Mouse (Mus musculus): ENCODE data around the gene Btn1a1.

The Btn1a1 gene

DNA sequence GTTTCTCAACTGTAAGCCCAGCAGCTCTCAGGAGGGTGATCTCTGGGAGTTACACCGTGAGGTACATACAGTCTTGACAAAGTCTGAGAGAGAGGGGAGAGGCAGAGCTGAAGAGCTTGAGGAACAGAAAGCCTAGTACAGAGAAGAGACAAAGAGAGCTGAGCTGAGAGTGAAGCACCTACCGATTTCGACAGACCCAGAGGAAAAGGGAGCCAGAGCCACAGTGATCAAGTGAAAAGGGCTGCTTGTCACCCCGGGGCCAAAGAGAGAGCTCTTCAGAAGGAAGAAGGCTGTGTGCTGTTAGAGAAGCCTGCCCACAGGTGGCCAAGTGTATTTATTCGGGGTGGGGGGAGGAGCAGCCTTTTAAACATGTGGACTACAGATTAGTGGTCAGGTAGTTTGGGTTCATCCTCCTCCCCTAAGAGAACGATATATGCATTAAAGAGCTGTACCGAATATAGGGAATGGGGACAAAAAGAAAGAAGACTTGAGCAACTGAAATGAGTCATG is at the start of gene Btn1a1:
Gene Btn1a1 (minus strand): TSS at position 302 of the 510 bp plus-strand sequence.
- DNase-seq (ENCODE audit: low spot score), result peak; percentile 25

DNA sequence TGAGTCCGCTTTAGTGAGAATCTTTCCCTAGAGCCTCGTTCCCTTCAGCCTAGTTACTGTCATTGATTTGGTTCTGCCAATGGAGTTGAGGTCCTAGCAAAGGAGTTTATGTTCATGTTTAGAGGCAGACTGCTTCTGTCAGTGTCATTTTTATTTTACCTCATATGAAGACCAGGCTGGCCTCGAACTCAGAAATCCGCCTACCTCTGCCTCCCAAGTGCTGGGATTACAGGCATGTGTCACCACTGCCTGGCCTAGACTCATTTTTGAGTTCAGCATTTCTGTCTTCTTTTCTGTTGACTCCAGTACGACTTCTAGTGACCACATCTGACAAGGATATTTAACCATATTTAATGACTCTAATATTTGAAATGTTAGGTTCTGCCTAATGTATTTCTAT is 49.6 kb upstream of the Btn1a1 start:
- no peak for DNase-seq (ENCODE audit: low spot score)

DNA sequence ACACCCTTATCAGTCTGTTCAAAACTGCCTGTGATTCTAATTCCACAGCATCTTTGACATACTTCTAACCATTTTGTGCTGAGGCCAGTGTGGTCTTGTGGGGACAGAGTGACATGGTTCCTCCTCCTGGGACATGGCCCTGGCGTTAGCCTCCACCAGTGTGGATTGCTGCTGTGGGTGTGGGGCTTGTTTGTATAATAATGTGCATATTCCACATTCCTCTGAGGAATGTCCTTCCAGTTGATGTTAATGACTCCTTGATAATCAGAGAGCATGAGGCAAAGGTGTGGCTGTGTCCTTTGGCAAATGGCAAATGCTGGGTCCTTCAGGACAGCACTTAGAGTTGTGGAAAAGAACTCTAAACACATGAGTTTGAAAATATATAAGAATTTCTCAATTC is 47.8 kb upstream of the Btn1a1 start:
- no peak for DNase-seq (ENCODE audit: low spot score)

DNA sequence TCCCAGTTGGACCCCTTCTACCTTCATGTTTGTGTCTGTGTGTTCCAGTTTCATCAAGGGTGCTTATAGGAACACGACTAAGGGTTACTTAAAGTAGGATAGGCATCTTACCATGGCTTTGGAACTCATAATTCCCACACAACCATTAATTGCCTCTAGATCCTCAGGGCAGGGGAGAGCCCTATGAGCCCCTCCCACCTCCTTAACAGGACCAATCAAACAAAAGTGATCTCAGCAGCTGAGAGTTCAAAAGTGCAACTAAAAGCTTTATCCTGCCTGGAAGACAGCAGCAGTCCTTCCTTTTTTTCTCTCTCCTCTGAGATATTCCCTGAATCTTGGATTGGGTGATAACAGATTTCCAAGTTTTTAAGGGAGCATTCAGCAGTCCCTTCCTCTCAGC is 44.4 kb upstream of the Btn1a1 start:
- DNase-seq (ENCODE audit: low spot score), result peak; percentile 55

DNA sequence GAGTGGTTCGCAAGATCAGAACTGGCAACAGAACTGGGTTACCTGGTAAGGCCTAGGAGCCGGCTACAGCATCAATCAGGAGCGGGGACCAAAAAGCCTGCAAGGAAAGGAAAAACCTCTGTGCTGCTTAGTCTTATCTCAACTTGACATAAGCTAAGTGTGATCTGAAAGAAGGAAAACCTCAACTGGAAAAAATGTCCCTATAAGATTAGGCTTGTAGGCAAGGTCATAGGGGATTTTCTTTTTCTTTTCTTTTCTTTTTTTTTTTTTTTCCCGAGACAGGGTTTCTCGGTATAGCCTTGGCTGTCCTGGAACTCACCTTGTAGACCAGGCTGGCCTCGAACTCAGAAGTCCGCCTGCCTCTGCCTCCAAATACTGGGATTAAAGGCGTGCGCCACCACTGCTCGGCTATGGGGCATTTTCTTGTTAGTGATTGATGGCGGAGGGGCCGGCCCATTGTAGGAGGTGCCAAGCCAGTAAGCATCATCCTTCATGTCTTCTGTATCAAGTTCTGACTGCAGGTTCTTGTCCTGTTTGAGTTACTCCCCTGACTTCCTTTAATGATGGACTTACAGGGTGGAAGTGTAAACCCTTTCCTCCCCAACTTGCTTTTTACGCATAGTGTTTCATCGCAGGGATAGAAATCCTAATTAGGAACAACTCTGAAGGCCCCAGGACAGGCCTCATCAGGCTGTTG is 41.3 kb upstream of the Btn1a1 start:
- peak; percentile 81 for DNase-seq (ENCODE audit: low spot score)

DNA sequence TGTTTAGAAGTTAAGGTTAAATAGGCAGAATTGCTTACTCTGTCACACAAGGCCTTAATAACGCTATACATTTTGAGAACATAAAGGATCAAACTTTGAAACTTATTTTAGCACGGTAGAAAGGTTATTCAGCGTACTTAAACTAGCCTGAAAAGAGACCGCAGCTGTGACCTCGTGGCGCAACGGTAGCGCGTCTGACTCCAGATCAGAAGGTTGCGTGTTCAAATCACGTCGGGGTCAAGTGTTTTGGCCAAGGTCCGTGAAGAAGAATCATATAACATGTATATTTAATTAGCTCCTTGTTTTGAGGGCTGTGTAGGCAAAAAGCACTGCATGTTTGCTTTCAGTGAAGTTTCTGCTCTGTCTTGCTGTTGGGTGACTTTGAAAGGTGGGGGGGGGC is 40.6 kb upstream of the Btn1a1 start:
- DNase-seq (ENCODE audit: low spot score), result peak; percentile 87

DNA sequence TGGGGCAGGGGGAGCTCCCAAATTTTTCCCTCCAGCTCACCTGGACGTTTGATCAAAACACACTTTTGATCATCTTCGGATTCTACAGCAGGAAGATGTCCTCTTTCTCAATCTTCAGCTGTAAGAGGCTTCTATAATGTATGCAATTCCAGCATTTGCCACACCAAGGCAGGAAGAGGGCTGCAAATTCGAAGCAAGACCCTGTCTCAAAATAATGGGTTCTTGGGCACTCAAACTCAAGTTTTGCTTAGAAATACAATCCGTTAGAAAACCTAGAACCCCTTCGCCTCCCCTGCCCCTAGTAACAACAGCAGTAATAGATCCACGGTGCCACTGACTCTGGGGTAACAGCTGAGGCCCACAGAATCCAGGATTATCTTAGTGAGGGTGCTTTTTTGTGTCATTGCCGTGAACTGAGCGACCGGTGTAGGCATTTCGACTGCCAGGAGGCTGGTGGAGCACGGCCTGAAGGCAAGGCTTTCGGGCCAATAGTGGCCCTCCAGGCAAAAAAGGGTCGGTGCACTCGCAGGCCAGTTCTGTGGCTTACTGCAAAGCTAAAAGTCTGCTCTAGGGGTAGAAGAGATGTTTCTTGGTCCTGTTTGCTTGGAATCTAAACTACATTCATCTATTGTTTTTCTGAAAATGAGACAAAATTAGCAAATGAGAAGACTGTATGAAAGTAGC is 40.1 kb upstream of the Btn1a1 start:
- peak; percentile 63 for DNase-seq (ENCODE audit: low spot score)

DNA sequence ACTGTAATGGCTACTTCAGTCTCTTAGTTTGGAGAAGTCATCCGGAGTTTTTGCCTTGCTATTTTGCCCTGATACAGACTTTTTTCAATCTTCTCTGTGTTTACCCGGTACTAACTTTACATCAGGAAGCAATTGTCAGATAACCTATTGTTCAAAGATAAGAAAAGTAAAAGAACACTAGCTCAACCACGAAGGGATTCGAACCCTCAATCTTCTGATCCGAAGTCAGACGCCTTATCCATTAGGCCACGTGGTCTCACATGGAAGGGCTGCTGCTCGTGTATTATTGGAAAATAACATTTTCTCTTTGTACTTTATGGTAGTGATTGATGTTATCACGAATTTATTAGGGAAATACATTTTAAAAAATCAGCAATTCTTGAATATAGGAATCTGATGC is 38.1 kb upstream of the Btn1a1 start:
- DNase-seq (ENCODE audit: low spot score), result peak; percentile 92

DNA sequence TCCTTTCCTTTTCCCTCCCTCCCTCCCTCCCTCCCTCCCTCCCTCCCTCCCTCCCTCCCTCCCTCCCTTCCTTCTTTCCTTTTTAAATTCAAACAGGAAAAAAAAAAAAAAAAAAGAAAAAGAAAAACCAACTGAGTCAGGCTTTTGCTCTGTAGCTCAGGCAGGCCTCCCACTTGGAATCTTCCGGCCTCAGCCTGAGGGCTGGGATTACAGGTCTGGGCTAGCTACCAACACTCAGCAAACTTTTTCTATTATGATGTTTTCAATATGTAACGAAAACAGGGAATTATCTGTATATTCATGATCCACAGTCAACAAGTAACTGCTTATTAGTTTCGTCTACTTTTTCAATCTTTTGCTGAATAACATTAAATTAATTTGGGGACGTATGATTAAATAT is 37.2 kb upstream of the Btn1a1 start:
- DNase-seq (ENCODE audit: low spot score), result no peak

DNA sequence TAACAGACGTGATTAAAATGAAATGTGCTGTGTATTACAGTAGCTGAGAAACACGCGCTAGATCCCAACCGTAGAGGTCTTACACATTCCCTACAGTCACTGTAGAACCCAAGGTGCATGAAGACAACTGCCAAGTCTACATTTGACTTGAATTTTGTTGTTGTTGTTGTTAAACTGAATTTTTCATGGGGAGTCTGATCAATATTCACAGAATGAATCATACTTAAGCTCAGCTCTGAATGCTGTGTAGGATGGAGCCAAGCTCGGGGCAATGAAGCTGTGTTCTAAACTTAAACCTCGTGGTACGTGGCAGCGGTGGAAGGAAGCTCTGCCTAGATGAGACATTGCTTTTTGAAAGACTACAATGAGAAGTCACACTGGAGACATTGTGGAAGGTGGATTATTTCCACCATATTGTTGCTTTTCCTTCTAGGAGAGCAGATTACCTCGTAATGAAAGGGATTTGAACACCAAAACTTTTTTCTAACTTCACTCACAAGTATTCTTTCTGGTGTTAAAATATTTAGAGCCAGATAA is 36.4 kb upstream of the Btn1a1 start:
- peak; percentile 32 for DNase-seq (ENCODE audit: low spot score)

DNA sequence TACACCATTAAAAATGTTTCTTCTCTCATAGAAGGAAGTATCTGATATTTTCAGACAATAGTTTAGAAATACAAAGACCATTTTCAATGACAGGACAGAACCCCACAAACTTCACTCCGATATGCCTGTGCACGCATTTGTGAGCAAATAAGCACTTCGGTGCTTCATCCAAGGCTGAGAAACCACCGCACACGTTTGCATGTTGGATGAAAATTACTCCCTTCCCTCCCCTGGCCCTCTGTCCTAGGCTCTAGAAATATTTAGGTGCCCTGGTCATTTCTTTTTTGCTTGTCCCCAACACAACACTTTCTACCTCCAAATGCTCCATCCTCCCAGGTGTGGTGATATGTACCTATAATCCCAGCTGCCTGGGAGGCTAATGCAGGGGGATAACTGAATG is 35.8 kb upstream of the Btn1a1 start:
- no peak for DNase-seq (ENCODE audit: low spot score)

DNA sequence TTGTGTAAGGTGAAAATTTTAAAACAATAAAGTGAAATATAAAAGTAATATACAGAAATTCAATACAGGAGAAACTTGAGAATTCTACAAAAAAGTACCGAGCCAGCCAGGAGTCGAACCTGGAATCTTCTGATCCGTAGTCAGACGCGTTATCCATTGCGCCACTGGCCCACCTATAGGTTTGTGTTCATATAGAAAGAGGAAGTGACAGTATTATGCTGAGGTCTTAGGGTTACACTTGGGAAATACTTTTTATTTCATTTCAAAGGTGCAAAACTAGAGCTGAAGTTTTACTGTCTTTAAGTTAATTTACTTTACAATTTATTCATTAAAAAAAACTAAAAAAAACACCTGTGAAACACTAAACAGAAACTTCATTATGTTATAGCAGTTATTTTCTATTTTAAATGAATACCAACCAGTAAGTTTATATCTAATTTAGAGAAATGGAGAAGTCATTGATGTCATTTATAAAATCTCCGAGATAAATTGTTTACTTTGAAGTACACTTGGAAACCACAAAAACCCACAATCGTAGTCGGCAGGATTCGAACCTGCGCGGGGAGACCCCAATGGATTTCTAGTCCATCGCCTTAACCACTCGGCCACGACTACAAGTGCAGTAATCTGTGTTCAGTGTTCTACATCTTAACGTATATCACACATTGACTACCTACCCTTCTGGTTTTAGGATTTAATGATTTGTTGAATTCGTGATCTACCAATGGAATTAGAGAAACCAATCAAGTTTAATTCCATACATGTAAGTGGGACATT is 34.9 kb upstream of the Btn1a1 start:
- DNase-seq (ENCODE audit: low spot score), result peak; percentile 92

DNA sequence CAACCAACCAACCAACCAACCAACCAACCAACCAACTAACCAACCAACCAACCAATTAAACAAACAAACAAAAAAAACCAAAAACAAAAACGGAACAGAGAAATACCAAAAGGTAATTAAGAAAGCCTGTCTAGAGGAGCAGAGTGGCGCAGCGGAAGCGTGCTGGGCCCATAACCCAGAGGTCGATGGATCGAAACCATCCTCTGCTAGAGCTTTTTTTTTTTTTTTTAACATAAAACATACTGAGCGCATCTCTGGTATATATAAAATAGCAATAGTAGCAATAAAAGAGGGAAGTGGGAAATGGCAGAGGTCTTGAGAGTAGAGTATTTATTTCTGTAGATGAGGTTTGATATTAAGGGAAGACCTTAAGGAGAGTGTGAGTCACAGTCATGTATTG is 34.2 kb upstream of the Btn1a1 start:
- DNase-seq (ENCODE audit: low spot score), result no peak

DNA sequence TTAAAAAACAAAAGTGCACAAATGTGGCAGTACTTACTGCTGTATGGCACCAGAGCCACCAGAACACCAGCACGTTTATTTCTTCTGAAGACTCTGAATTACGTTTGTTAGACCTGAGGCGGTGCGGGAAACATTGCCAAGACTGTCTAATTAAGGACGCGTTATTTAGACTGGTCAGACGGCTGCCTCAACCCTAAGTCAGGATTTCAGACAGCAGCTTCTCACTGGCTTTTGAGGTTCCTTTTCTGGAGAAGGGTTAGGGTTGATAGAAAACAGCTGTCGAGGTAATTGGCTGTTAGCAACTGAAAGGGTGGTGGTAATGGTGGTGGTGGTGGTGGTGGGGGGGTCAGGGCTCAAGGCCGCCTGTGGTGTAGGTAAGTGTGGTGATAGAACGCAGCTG is 33.0 kb upstream of the Btn1a1 start:
- peak; percentile 64 for DNase-seq (ENCODE audit: low spot score)

DNA sequence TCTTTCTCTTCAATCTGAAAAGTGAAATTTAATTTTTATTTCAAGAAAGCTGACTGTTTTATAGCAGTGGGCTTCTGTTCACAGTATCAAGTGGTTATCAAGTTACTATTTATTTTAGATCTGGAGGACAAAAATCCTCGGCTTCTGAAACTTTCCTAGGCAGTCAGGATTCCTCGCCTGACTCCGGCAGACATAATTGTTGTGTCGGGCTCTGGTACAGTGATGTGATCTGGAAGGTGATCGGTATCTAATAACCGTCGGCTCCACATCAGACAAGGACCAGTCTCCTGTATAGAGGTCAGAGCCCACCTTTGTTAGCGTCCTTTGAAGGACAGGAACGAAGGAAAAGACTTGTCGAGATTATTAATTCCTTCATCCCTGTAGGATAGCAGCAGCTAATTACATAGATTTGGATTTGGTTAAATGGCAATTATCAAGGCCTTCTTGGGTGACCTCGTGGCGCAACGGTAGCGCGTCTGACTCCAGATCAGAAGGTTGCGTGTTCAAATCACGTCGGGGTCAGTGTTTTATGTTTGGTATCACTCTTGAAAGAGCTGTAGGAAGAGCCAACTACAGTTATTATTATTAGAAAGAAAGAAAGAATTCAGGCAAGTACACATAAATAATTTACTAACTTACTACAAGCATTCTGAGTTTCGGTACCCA is 32.1 kb upstream of the Btn1a1 start:
- DNase-seq (ENCODE audit: low spot score), result peak; percentile 85

DNA sequence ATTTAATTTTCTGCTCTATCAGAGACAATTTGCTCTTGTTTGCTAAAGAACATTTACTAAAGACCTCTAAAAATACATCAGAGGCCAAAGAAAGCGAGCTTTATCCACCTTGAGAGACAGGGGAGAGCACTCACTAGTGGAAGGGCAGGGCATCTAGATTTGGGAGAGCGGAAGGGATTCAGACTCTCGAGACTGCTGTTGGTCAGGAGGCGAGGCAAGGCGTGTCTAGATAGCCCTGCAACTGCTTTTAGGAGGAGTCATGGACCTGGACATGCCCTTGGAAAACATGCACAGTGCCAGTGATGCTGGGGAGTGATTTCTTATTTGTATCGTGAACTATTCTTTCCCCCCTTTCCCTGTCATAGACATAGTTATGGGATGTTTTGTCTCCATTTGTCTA is 29.8 kb upstream of the Btn1a1 start:
- DNase-seq (ENCODE audit: low spot score), result no peak

DNA sequence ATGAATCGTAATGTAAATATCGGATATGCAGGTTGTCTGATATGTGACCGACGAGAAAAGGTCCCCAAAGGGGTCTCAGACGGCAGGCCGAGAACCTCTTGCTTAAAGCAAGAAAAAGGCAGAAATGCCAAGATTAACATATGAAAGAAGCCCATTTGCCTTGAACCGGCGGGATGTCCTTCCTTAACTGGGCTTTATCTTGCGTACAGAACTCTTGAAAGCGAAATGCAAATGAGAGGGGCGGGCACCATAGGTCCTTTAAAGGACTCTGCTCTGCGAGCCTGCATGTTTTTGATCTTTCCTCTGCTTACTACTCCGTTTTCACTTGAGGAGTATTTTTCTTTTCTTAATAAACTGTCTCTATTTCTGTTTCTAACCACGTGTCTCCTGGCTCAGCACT is 26.3 kb upstream of the Btn1a1 start:
- peak; percentile 61 for DNase-seq (ENCODE audit: low spot score)

DNA sequence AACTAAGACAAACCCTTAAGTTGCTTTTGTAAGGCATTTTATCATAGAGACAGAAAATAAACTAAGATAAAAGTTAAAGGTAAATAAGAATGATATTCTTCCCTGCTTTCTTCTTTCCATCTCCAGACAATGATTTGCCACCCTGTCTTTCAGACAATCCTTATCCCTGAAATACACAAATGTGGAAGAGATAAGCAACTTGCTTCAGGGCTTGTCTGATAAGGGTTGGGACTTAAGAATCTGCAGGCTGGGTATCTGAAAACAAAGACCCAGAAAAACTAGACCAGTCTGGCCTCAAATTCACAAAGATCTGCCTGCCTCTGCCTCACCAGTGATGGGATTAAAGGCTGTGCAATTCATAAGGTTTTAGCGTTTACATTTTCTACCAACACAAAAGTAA is 25.6 kb upstream of the Btn1a1 start:
- no peak for DNase-seq (ENCODE audit: low spot score)

DNA sequence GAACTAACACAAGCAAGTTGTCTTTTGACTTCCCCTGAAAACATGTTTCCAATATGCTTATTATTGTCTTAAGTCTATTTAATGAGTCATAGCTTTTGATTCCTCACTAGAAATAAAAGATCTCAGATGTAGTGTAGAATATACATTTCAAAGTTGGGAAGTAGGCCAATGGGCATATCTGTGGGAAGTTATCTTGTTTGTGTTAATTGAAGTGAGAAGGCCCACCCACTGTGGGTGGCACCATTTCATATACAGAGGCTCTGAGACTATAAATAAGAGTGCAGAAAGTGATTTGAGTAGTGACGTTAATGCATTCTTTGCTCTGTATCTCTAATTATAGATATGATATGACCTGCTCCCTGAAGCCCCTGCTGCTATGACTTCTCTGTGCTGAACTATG is 25.2 kb upstream of the Btn1a1 start:
- no peak for DNase-seq (ENCODE audit: low spot score)

DNA sequence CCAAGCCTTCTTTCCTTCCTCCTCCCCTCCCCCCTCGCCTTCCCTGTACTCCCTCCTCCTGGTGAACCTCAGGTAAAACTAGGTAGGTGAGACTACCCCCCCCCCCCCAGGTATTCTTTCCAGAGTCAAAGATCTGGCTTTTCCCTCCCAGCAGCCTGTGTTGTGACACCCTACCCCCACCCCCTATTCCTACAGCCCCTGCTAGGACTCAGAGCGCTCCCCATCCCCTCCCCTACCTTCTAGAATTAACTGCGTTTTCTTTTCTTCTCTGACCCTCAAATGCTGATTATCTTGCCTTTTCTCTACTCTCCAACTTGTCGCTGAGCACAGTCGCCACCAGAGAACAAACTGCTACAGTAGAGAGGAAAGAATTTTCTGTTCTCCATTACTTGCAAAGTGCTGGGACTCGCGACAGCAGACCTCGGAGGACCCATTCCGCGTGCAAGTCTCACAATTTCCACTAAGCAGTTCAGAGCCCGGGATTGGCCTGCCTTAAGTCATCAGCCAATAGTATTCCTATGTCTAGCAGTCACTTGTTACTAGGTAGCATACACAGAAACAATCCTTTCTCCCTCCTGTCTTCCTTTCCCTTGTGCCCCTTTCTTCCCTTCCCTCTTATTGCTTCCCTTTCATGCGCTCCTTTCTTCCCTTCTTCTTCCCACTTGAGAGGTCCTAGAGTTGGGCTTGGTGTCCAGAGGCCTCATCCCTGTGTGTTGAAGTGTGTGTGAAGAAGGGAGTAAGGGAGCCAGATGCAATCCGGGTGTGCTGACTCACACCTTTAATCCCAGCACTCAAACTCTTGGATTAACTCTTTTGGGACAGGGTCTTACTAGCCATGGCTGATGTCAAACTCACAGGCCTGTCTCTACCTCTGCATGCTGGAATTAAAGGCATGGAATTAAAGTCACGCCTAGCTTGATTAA is 23.0 kb upstream of the Btn1a1 start, which contains the start of gene Btn2a2:
Gene Btn2a2 (minus strand): TSS at position 458 of the 923 bp plus-strand sequence.
- peak; percentile 89 for DNase-seq (ENCODE audit: low spot score)

DNA sequence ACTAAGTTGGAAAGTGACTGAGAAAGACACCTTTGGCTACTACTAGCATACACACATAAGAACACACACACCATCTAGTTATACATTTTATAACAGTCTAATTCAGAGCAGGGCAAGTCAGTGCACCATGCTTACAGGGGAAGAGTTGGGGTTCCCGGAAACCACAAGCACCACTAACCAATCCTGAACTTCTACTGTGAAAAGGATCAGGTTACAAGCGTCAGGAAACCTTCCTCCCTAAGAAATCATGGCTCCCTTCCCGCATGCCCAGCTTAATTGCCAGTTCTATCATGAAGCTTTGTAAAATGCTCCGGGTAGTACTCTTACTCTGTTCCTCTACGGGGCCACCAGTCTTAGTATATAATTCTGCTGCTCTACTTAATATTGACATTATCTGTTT is 19.6 kb upstream of the Btn1a1 start:
- no peak for DNase-seq (ENCODE audit: low spot score)

Data from embryo, embryonic 10 days (tissue).